ENCODE assay signal across 13 mouse cellular contexts in the genomic region with DNA sequence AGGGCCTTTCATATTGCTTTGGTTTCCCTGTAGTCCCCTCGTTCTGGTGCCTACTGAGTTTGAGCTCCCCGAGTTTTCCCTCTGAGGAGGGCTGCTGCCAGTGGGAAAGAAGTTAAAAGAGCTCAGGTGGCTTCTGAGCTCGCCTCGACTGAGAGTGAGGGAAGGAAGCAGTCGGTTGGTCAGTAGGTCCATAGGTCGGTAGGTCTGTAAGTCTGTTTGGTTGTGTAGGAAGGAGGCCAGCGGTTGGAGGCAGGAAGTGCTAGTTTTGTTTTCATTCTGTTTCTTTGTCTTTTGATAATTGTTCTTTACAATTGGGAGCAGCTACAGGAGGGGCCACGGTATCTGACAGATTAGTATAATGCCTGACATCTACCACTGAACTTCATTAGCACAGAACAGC. TPM values are rescaled to one million over a fixed set of nuclear protein-coding genes. Genes with fewer than 3 reads are reported as not detected.
DNase-seq lines count a peak whose midpoint lies in the region; ATAC-seq and TF ChIP-seq lines count a peak whose summit lies in the region.
"Had no signal": no experiment of that assay in that cellular context is flagged by ENCODE, and none has a peak within 500 bp of the region (broad histone marks: within the 10 kb centered on the region; RNA-seq: fewer than 3 reads in every experiment).

No protein-coding gene starts in this region.

- ATAC-seq in kidney, postnatal 0 days (replicated peaks; ENCODE audit: low FRiP score, low read depth): no peak
- ATAC-seq in forebrain, embryonic 11.5 days (replicated peaks; ENCODE audit: low FRiP score): no peak
- no peak for ATAC-seq in hindbrain, embryonic 14.5 days (ENCODE audit: low FRiP score)
- no peak for ATAC-seq in midbrain, postnatal 0 days (ENCODE audit: low FRiP score)
- ATAC-seq: inflammation-experienced regulatory T-cells, adult 6 months had no signal

- H3K9me3 ChIP-seq in kidney, postnatal 0 days (replicated peaks; ENCODE audit: low read length): no peaks in the 10 kb centered on the region
- H3K9me3 ChIP-seq in forebrain, embryonic 11.5 days (ENCODE audit: control insufficient read depth, low read length): no peaks in the 10 kb centered on the region
- H3K9me3 ChIP-seq in hindbrain, embryonic 14.5 days (ENCODE audit: control insufficient read depth, low read length): no peaks in the 10 kb centered on the region
- H3K9me3 ChIP-seq in midbrain, postnatal 0 days (ENCODE audit: low read length): no peaks in the 10 kb centered on the region
- H3K9me3 ChIP-seq in heart, embryonic 10.5 days: no peaks in the 10 kb centered on the region
- H3K9me3 ChIP-seq: heart, embryonic 13.5 days; liver, embryonic 15.5 days; neural tube, embryonic 12.5 days had no signal

- peak overlapping the region; percentile 74 for H3K27ac ChIP-seq in kidney, postnatal 0 days
- peak overlapping the region; percentile 75 for H3K27ac ChIP-seq in forebrain, embryonic 11.5 days (ENCODE audit: low read depth, low read length)
- peak overlapping the region; percentile 21; the same call in 1 of the 2 replicates for H3K27ac ChIP-seq in hindbrain, embryonic 14.5 days
- H3K27ac ChIP-seq in midbrain, postnatal 0 days (ENCODE audit: low read depth, low read length): 0 out of 2 replicates have a peak overlapping the region, but pooled peaks have one; percentile 26
- no peak overlapping the region for H3K27ac ChIP-seq in heart, embryonic 10.5 days
- H3K27ac ChIP-seq: gastrocnemius, adult 2 months; heart, embryonic 13.5 days; liver, embryonic 15.5 days; neural tube, embryonic 12.5 days had no signal

- no peak overlapping the region for H3K4me3 ChIP-seq in kidney, postnatal 0 days (replicated peaks; ENCODE audit: low read depth, low read length)
- no peak overlapping the region for H3K4me3 ChIP-seq in forebrain, embryonic 11.5 days (ENCODE audit: low read depth, low read length)
- no peak overlapping the region for H3K4me3 ChIP-seq in hindbrain, embryonic 14.5 days (replicated peaks; ENCODE audit: low read length)
- H3K4me3 ChIP-seq in midbrain, postnatal 0 days (ENCODE audit: low read depth, low read length): no peak overlapping the region
- H3K4me3 ChIP-seq in heart, embryonic 10.5 days: no peak overlapping the region
- H3K4me3 ChIP-seq: gastrocnemius, adult 2 months; heart, embryonic 13.5 days; liver, embryonic 15.5 days; neural tube, embryonic 12.5 days had no signal

- H3K36me3 ChIP-seq in kidney, postnatal 0 days (ENCODE audit: insufficient read depth, low read length): peaks cover 23% of the 10 kb centered on the region
- H3K36me3 ChIP-seq in forebrain, embryonic 11.5 days (ENCODE audit: control insufficient read depth, insufficient read depth, low read length): no peaks in the 10 kb centered on the region; the same call in 1 of the 2 replicates
- H3K36me3 ChIP-seq in hindbrain, embryonic 14.5 days (replicated peaks; ENCODE audit: control insufficient read depth, insufficient read depth): peaks cover 62% of the 10 kb centered on the region
- H3K36me3 ChIP-seq in midbrain, postnatal 0 days (ENCODE audit: insufficient read depth, low read length): peaks cover 21% of the 10 kb centered on the region
- peaks cover 53% of the 10 kb centered on the region for H3K36me3 ChIP-seq in heart, embryonic 10.5 days

- no peak overlapping the region for H3K9ac ChIP-seq in kidney, postnatal 0 days (ENCODE audit: low read depth, low read length)
- no peak overlapping the region; the same call in 1 of the 2 replicates for H3K9ac ChIP-seq in forebrain, embryonic 11.5 days (ENCODE audit: low read length)
- no peak overlapping the region for H3K9ac ChIP-seq in hindbrain, embryonic 14.5 days
- no peak overlapping the region for H3K9ac ChIP-seq in midbrain, postnatal 0 days (replicated peaks; ENCODE audit: low read length, poor library complexity, severe bottlenecking)
- H3K9ac ChIP-seq: heart, embryonic 13.5 days; liver, embryonic 15.5 days; neural tube, embryonic 12.5 days had no signal

- no peak for TF ChIP-seq CTCF in kidney, postnatal 0 days (IDR thresholded peaks at IDR 0.05; ENCODE audit: low read depth)
- no peak for TF ChIP-seq CTCF in midbrain, postnatal 0 days (IDR thresholded peaks at IDR 0.05)

- no peaks in the 10 kb centered on the region for H3K27me3 ChIP-seq in kidney, postnatal 0 days (ENCODE audit: insufficient read depth, low read length)
- H3K27me3 ChIP-seq in forebrain, embryonic 11.5 days (ENCODE audit: control insufficient read depth, insufficient read depth, low read length): no peaks in the 10 kb centered on the region
- no peaks in the 10 kb centered on the region for H3K27me3 ChIP-seq in hindbrain, embryonic 14.5 days (ENCODE audit: control insufficient read depth, insufficient read depth, low read length)
- H3K27me3 ChIP-seq in midbrain, postnatal 0 days (ENCODE audit: insufficient read depth, low read length): no peaks in the 10 kb centered on the region
- H3K27me3 ChIP-seq in heart, embryonic 10.5 days (ENCODE audit: insufficient read depth, poor library complexity, severe bottlenecking): no peaks in the 10 kb centered on the region
- H3K27me3 ChIP-seq: heart, embryonic 13.5 days; liver, embryonic 15.5 days; neural tube, embryonic 12.5 days had no signal

- no peak for DNase-seq in kidney, postnatal 0 days (ENCODE audit: low spot score)
- no peak for DNase-seq in kidney, adult 9 months
- no peak for DNase-seq in forebrain, embryonic 11.5 days (ENCODE audit: low spot score)
- no peak for DNase-seq in hindbrain, embryonic 14.5 days (ENCODE audit: low spot score)
- no peak for DNase-seq in midbrain, postnatal 0 days (ENCODE audit: low spot score)
- DNase-seq in layer of hippocampus, adult 9-11 months: no peak
- DNase-seq in heart, embryonic 10.5 days (ENCODE audit: low spot score): no peak
- DNase-seq: cerebellum, postnatal 25 days; gastrocnemius, adult 2 months had no signal

- no peak overlapping the region for H3K4me2 ChIP-seq in kidney, postnatal 0 days (ENCODE audit: low read length)
- H3K4me2 ChIP-seq in forebrain, embryonic 11.5 days (ENCODE audit: low read depth, low read length, severe bottlenecking): no peak overlapping the region
- no peak overlapping the region for H3K4me2 ChIP-seq in hindbrain, embryonic 14.5 days (replicated peaks)
- no peak overlapping the region for H3K4me2 ChIP-seq in midbrain, postnatal 0 days (ENCODE audit: low read depth, low read length, poor library complexity, severe bottlenecking)
- H3K4me2 ChIP-seq: heart, embryonic 13.5 days; liver, embryonic 15.5 days; neural tube, embryonic 12.5 days had no signal

- 68% methylated on average over 8 of the region's 8 CpGs for WGBS in kidney, postnatal 0 days
- 27% methylated on average over 8 of the region's 8 CpGs for WGBS in forebrain, embryonic 11.5 days
- 45% methylated on average over 8 of the region's 8 CpGs for WGBS in hindbrain, embryonic 14.5 days
- WGBS in midbrain, postnatal 0 days: 42% methylated on average over 8 of the region's 8 CpGs
- 69% methylated on average over 8 of the region's 8 CpGs for WGBS in heart, embryonic 10.5 days

- no peaks in the 10 kb centered on the region for H3K4me1 ChIP-seq in kidney, postnatal 0 days (replicated peaks; ENCODE audit: insufficient read depth, low read length)
- peaks cover 4% of the 10 kb centered on the region; the same call in 1 of the 2 replicates for H3K4me1 ChIP-seq in forebrain, embryonic 11.5 days (replicated peaks; ENCODE audit: control insufficient read depth, insufficient read depth, low read length)
- H3K4me1 ChIP-seq in hindbrain, embryonic 14.5 days (replicated peaks; ENCODE audit: control insufficient read depth, insufficient read depth, low read length): 0 out of 2 replicates have a peak, but pooled peaks cover 6% of the 10 kb centered on the region
- no peaks in the 10 kb centered on the region for H3K4me1 ChIP-seq in midbrain, postnatal 0 days (ENCODE audit: insufficient read depth, low read length)
- no peaks in the 10 kb centered on the region for H3K4me1 ChIP-seq in heart, embryonic 10.5 days

RNA-seq across cellular contexts. Expression of gene Snx1, which starts 16.3 kb away (rescaled TPM):
- 131 and 141 TPM in 2 replicates for polyA plus RNA-seq in kidney, postnatal 0 days (2015; fragmentation: Nextera tagmentation; extraction: Ambion mirVana)
- polyA plus RNA-seq in forebrain, embryonic 11.5 days (2014; fragmentation: Nextera tagmentation; extraction: Ambion mirVana): 140 TPM in 2 replicates
- polyA plus RNA-seq in hindbrain, embryonic 14.5 days (2014; fragmentation: Nextera tagmentation; extraction: Ambion mirVana): 75.9 and 77.0 TPM in 2 replicates
- 42.3 and 47.1 TPM in 2 replicates for total RNA-seq in midbrain, postnatal 0 days (2014; rRNA removed)
- 38.1 and 44.0 TPM in 2 replicates for polyA plus RNA-seq in midbrain, postnatal 0 days (2015; fragmentation: Nextera tagmentation; extraction: Ambion mirVana)
- polyA plus RNA-seq in heart, embryonic 10.5 days (2016; fragmentation: Nextera tagmentation; extraction: Ambion mirVana): 81.9 and 101 TPM in 2 replicates

RNA-seq across cellular contexts. Expression of gene Ciao2a, which starts 16.3 kb away (rescaled TPM):
- polyA plus RNA-seq in kidney, postnatal 0 days (2015; fragmentation: Nextera tagmentation; extraction: Ambion mirVana): 173 and 186 TPM in 2 replicates
- 149 and 161 TPM in 2 replicates for polyA plus RNA-seq in forebrain, embryonic 11.5 days (2014; fragmentation: Nextera tagmentation; extraction: Ambion mirVana)
- polyA plus RNA-seq in hindbrain, embryonic 14.5 days (2014; fragmentation: Nextera tagmentation; extraction: Ambion mirVana): 65.8 and 72.2 TPM in 2 replicates
- total RNA-seq in midbrain, postnatal 0 days (2014; rRNA removed): 27.5 and 28.2 TPM in 2 replicates
- polyA plus RNA-seq in midbrain, postnatal 0 days (2015; fragmentation: Nextera tagmentation; extraction: Ambion mirVana): 62.1 and 65.7 TPM in 2 replicates
- polyA plus RNA-seq in heart, embryonic 10.5 days (2016; fragmentation: Nextera tagmentation; extraction: Ambion mirVana): 174 TPM in 2 replicates

RNA-seq across cellular contexts. Expression of gene Snx22, which starts 40.6 kb away (rescaled TPM):
- 1.1 and 1.4 TPM in 2 replicates for polyA plus RNA-seq in kidney, postnatal 0 days (2015; fragmentation: Nextera tagmentation; extraction: Ambion mirVana)
- polyA plus RNA-seq in forebrain, embryonic 11.5 days (2014; fragmentation: Nextera tagmentation; extraction: Ambion mirVana): 1.6 and 2.7 TPM in 2 replicates
- polyA plus RNA-seq in hindbrain, embryonic 14.5 days (2014; fragmentation: Nextera tagmentation; extraction: Ambion mirVana): 9.0 TPM in 2 replicates
- total RNA-seq in midbrain, postnatal 0 days (2014; rRNA removed): 6.7 and 7.4 TPM in 2 replicates
- polyA plus RNA-seq in midbrain, postnatal 0 days (2015; fragmentation: Nextera tagmentation; extraction: Ambion mirVana): 9.6 and 11.1 TPM in 2 replicates
- 2.1 and 3.1 TPM in 2 replicates for polyA plus RNA-seq in heart, embryonic 10.5 days (2016; fragmentation: Nextera tagmentation; extraction: Ambion mirVana)

RNA-seq across cellular contexts. Expression of gene Dapk2, which starts 47.9 kb away (rescaled TPM):
- polyA plus RNA-seq in kidney, postnatal 0 days (2015; fragmentation: Nextera tagmentation; extraction: Ambion mirVana): 8.4 and 8.6 TPM in 2 replicates
- polyA plus RNA-seq in forebrain, embryonic 11.5 days (2014; fragmentation: Nextera tagmentation; extraction: Ambion mirVana): 8.7 and 9.0 TPM in 2 replicates
- polyA plus RNA-seq in hindbrain, embryonic 14.5 days (2014; fragmentation: Nextera tagmentation; extraction: Ambion mirVana): 0.59 and 0.80 TPM in 2 replicates
- 0.14 and 1.1 TPM in 2 replicates for total RNA-seq in midbrain, postnatal 0 days (2014; rRNA removed)
- 0.43 and 0.58 TPM in 2 replicates for polyA plus RNA-seq in midbrain, postnatal 0 days (2015; fragmentation: Nextera tagmentation; extraction: Ambion mirVana)
- polyA plus RNA-seq in heart, embryonic 10.5 days (2016; fragmentation: Nextera tagmentation; extraction: Ambion mirVana): 7.8 and 8.5 TPM in 2 replicates

RNA-seq across cellular contexts. Expression of gene Ppib, which starts 50.1 kb away (rescaled TPM):
- 760 and 789 TPM in 2 replicates for polyA plus RNA-seq in kidney, postnatal 0 days (2015; fragmentation: Nextera tagmentation; extraction: Ambion mirVana)
- 401 and 416 TPM in 2 replicates for polyA plus RNA-seq in forebrain, embryonic 11.5 days (2014; fragmentation: Nextera tagmentation; extraction: Ambion mirVana)
- polyA plus RNA-seq in hindbrain, embryonic 14.5 days (2014; fragmentation: Nextera tagmentation; extraction: Ambion mirVana): 364 and 387 TPM in 2 replicates
- total RNA-seq in midbrain, postnatal 0 days (2014; rRNA removed): 209 and 255 TPM in 2 replicates
- 339 and 341 TPM in 2 replicates for polyA plus RNA-seq in midbrain, postnatal 0 days (2015; fragmentation: Nextera tagmentation; extraction: Ambion mirVana)
- 448 and 551 TPM in 2 replicates for polyA plus RNA-seq in heart, embryonic 10.5 days (2016; fragmentation: Nextera tagmentation; extraction: Ambion mirVana)
